Mouse (Mus musculus): ENCODE measurements around the gene Tbc1d15. TPM values are rescaled to one million over a fixed set of nuclear protein-coding genes. Genes with fewer than 3 reads are reported as not detected.
A peak's percentile ranks its signal among the peaks of the same experiment; 100 is the strongest.

Gene Tbc1d15
- total RNA-seq (2015) (57.4 and 60.6 TPM in 2 replicates), total RNA-seq (2017) (30.3 and 54.2 TPM in 2 replicates)

DNA sequence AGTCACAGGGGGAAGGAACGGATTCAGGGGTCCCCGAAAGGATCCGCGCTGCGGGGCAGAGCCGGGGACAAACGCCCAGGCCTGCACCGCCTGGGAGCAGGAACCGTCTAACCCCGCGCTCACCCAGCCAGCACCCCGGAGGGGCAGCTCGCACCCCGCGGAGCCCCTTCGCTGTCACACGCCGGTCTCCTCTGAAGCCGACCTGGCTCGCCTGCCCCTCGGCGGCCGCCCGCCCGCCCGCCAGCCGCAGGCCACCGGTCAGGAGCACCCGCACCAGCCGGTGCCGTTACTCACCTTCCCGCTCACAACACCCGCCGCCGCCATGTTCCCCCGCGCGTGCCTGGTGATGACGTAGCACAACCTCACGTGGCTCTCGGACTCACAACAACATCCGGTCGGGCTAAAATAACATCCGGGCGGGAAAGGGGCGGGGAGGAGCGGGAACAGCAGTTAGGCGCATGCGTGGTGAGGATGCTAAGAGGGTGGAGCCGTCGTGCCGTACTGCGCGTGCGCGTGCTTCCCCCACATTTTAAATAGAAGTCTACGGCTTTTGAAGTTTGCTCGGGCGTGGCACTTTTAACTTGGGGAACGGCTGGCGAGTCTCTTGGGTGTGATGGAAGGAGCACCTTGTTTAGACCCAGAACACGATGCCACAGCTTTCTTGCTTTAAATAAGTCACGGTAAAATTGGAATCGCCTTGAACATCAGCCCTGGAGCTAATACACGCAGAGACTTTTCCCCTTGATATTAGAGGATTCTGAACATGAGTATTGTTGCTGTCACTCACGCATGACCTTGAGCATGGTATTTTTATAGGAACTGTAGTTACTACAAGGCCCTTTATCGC is at the start of gene Tbc1d15:
TSS of gene Tbc1d15 (minus strand) at position 380 of the 847 bp plus-strand sequence.
- peak; percentile 77 for ATAC-seq (ENCODE audit: poor library complexity, severe bottlenecking)

DNA sequence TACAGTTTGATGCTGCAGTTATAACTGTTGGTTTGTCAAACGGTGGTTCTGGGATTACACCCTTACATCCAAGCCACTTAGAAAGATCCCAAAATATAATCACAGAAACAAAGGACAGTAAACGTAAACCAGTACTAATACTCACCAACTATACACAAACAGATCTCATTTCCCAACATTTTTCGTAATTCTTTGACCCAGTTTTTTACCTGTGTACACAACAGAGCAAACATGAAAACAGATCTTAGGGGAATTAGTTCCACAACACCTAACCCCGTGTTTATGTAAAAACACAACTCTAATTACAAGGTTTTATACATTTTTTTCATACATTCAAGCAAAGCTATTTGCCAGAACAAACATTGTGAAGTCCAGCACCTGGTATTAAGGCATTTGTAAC is 47.4 kb upstream of the Tbc1d15 start:
- ATAC-seq (ENCODE audit: poor library complexity, severe bottlenecking), result no peak

DNA sequence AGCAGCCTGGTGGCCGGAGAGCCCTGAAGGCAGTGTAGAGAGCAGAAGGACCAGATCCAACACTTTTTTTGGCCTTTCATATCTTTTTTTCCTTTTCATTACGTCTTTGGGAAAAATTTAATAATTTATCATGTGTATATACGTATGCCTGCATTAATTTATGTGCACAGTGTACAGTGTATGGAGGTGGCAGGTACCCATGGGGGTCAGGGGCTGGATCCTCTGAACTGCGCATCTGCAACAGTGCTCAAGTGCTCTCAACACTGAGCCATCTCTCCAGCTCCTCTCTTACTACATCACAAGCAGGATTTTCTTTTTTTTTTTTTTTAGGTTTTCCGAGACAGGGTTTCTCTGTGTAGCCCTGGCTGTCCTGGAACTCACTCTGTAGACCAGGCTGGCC is 46.3 kb upstream of the Tbc1d15 start:
- no peak for ATAC-seq (ENCODE audit: poor library complexity, severe bottlenecking)

DNA sequence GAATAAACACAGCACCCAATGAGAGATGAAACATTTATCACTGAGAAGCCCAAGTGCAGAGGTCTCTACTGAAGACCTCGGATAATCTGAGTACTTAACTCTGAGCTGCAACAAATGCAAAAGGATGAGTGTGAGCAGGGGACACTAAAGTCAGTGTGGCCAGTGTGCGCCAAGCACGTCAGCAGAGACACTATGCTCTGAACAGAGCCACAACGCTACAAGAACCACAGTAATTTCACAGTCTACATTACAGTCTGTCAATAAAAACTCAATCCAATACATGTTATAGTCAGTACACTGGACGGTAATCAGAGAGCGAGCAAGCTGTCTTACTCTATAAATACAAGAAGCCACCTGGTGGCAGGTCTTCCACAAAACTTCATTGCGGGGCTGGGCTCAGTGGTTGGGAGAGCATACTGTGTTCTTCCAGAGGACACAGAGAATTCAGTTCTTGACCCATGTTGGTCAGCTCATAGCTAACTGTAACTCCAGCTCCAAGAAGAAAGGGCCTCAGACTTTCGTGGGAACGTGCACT is 45.2 kb upstream of the Tbc1d15 start:
- no peak for ATAC-seq (ENCODE audit: poor library complexity, severe bottlenecking)

DNA sequence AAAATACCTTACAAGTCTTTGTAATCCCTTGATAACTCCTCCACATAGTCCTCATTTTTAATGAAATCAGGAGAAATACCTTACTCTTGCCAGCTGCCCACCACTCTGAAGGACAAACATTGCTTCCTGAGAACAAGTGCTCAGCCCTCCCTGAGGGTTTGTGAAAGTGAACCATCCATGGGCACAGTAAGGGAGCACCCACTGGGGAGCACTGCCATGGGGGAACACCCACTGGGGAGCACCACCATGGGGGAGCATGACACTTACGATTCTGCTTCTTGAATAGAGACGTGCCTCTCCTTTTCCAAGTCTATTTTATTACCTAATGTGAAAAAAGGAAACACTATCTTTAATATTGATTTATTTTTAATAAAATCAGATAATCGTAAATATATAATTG is 43.9 kb upstream of the Tbc1d15 start:
- ATAC-seq (ENCODE audit: poor library complexity, severe bottlenecking), result no peak

DNA sequence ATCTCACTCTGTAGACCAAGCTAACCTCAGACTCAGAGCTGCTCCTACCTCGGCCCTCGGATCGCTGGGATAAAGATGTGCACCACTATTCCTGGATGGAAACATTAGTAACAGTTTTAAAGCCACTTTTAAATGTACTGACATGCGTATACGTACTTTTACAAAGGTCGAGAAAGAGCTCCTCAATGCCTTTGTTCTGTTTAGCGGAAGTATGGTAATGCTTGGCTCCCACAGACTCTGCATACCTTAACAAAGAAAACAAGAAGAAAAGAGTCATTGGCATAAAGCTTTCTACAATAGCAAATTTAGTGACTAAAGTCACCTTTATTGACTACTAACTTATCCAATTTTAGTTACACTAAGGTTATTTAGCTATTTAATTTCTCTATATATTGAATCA is 43.4 kb upstream of the Tbc1d15 start:
- no peak for ATAC-seq (ENCODE audit: poor library complexity, severe bottlenecking)

DNA sequence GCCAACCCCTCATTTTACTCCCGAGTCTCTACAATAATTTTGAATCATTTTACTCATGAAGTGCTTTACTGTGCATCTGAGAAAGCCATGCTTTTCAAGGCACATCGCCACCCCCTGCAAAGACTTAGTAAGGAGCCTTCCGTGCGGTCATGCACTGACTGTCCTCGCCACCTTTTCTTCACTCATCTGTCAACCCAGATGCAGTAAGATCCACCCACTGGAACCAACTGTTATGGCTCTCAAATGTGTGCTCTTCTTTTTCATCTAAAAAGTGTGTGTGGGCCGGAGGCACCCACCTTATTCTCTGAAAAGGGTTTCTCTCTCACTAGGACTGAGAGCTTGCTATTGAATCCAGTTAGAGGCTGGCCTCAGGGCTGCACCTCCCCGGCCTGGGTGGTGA is 42.7 kb upstream of the Tbc1d15 start:
- no peak for ATAC-seq (ENCODE audit: poor library complexity, severe bottlenecking)

DNA sequence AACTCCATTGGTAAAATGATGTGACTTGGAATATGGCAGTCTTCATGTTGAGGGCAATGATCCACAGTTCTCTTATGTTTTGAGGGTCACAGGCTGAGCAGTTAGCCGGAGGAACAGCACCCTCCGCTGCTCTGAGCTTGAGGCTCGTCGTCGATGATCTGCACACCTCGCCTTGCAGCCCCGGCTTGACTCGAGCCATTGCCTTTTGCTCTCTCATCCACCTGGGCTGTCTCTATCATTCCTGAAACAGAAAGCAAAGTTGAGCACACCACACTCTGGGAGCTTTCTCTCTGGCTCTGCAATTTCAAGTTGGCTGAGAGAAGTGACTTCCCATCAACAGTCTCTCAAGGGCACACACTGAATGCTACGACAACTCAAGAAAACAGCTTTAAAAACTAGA is 39.4 kb upstream of the Tbc1d15 start:
- no peak for ATAC-seq (ENCODE audit: poor library complexity, severe bottlenecking)

DNA sequence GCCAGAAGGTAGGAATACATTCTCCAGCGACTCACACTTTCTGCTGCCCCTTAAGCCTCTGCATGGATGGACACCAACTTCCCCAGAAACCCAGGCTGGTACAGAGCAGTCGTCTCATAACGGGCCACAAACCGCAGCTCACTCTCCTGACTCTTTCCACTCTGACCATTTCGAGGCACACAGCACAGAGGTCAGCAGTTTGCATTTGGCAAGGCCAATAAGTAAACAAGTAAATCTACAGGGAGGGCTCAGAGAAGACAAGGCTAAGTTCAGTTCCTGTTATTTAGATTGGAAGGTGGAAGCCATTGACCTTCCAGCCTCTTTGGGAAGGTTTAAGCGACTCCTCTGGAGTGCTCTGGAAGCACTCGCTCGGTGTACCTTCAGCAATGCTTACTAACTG is 37.6 kb upstream of the Tbc1d15 start:
- no peak for ATAC-seq (ENCODE audit: poor library complexity, severe bottlenecking)

- no peak for ATAC-seq (ENCODE audit: poor library complexity, severe bottlenecking)
Observed at GRCm38 (mm10) chr10:115284170-115284569, 32.9 kb upstream of the Tbc1d15 start.

DNA sequence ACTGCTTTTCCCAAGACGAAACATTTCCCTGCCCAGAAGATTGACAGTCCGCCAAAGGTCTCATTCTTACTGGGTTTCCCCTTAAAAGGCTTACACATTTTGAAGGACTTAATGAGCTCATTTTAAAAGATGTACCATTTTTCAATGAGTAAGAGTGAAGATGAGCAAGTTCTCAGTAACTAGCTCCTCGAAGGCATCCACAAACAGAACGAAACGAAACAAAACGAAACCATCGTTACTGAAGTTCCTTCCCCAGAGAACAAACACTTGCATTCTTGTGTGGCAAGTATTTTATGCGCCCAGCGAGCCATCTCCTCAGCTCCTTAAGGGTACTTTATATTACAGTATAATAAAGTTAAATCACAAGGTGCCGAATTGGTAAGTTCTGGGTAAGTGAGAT is 30.1 kb upstream of the Tbc1d15 start:
- no peak for ATAC-seq (ENCODE audit: poor library complexity, severe bottlenecking)

DNA sequence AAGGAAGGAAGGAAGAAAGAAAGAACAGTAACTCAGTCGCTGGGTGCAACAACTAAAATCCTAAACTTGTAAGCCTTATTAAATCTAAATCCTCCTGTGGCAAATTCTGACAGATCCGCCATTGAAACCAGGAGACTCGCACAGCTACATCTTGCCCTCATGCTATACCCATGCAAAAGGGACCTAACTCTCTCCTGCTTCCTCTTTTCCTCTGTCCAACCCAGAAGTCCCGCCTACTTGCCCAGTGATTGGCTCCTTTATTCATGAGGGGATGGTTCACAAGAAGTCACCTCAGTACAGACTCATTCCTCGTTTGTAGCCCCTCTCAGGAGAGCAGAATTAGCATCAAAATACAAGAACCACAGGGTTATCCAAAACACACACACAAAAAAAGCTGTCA is 20.4 kb upstream of the Tbc1d15 start:
- no peak for ATAC-seq (ENCODE audit: poor library complexity, severe bottlenecking)

- ATAC-seq (ENCODE audit: poor library complexity, severe bottlenecking), result no peak
Observed at GRCm38 (mm10) chr10:115270612-115271390, 19.5 kb upstream of the Tbc1d15 start.

DNA sequence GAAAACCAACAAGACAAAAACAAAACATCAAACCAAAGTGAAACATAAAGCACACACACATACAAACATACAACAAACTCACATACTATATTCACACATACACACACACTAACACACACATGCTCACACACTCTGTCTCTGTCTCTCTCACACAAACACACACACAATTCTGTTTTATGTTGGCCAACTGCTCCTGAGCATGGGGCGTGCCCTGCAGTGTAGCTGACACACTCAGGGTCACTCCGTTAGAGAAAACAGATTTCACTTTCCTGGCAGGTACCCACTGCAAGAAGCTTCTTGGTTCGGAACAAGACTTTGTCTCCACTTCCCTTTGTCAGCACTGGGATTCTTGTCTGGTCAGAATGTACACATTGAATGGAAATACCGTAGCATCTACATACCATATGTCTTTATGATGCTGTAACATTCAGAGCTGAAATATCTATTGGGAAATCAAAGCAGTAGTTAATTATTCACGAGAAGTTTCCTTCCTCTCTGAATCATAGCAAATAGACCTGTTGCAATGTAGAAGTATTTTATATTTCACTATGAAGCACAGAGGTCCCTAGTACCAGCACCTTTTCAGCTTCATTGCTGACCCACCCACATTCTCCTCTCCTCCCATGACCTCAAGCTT is 11.8 kb upstream of the Tbc1d15 start:
- peak; percentile 56 for ATAC-seq (ENCODE audit: poor library complexity, severe bottlenecking)

GRCm38 (mm10) chr10:115262261-115262660 is 11.0 kb upstream of the Tbc1d15 start:
- no peak for ATAC-seq (ENCODE audit: poor library complexity, severe bottlenecking)

DNA sequence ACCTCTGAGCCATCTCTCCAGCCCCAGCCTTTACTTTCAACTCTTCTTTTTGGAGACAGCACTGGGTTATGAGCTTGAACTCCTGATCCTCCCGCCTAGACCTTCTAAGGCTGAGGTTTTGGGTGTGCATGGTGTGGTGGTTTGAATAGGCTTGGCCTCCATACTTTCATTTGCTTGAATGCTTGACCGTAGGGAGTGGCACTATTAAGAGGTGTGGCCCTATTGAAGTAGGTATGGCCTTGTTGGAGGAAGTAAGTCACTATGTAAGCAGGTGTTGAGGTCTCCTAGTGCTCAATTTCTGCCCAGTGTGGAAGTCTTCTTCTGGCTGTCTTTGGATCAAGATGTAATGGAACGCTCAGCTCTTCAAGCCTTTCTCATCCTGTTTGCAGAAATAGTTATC is 10.2 kb upstream of the Tbc1d15 start:
- ATAC-seq (ENCODE audit: poor library complexity, severe bottlenecking), result no peak

GRCm38 (mm10) chr10:115256162-115256561 is 4.9 kb upstream of the Tbc1d15 start:
- no peak for ATAC-seq (ENCODE audit: poor library complexity, severe bottlenecking)

- no peak for ATAC-seq (ENCODE audit: poor library complexity, severe bottlenecking)
Observed at GRCm38 (mm10) chr10:115253521-115253920, 2.3 kb upstream of the Tbc1d15 start.

DNA sequence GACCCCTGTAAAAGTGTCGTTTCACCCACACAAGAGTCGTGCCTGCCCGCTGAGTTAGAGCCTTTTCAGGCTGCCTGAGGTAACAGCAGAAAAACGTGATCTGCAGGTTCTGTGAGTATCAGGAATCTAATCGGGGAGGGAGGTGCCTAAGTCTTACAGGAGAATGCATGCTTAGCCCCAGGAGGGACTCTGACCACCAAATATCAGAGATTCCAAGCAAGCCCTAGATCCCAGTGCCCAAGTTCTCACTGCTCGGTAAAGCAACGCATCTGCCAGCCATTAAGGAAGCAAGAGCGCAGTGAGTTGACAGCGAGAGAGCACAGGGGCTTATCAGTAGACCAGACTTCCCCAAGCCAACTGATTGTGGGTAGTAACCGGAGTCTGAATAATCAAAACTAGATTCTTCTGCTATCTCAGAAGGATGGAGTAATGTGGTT is 1.1 kb upstream of the Tbc1d15 start:
- ATAC-seq (ENCODE audit: poor library complexity, severe bottlenecking), result peak; percentile 31

DNA sequence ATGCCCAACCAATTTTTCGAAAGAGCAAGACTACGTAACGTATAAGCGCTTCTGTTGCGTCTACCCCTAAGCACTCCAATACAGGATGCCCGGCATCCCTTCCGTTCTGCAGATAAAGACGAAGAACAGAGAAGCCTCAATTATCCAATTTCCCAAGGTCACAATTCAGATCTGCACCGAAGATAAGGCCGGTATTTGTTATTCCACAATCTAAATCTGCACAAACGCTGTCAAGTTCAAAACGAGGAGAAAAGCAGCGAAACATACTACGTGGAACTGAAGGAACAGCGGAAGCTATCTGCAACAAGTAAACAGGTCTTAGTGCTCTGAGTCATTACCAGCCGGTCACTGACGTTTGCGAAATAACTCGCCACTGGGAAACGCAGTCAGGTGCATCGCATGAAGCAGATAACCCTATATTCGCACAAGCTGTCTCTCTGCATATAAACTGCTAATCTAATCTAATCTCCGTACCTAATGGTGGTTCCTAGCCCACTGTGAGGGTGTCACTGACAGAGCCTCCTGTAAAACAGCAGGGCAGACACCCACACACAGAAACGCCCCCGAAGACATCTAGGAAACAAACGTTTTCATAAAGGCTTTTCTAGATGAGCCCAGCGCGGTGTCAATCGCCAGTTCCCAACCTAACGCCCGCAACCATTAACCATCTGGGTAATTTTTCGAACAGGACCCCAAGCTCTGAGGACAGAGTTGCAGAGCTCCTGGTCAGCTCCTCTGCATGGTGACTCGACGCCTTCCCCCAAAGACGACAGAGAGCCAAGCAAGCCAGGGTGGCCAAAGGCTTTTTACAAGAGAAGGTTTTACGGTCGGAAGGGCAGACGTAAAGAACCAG is 806 bp downstream of the Tbc1d15 start:
- ATAC-seq (ENCODE audit: poor library complexity, severe bottlenecking), result peak; percentile 56

All from megakaryocyte, adult 5-6 weeks (primary cell).